Mouse (Mus musculus) heart, embryonic 16.5 days (tissue): ENCODE data around the gene Rpl41. TPM values are rescaled to one million over a fixed set of nuclear protein-coding genes. Genes with fewer than 3 reads are reported as not detected.

Experiments
- ATAC-seq: fragments of 200-750 bp; cut with Nextera tagmentation; replicated peaks from 2 replicates; pipeline ENCODE4 v1.8.0; 2017; ENCODE audit warnings: moderate number of reproducible peaks; ENCODE audit not compliant: insufficient read depth, low FRiP score; ENCODE audit errors: extremely low read depth
- H3K27ac ChIP-seq: fragments of 300-500 bp; sonication (generic); 2 replicates; pipeline ENCODE4 v1.5.1; 2014; ENCODE audit warnings: mild to moderate bottlenecking, low read length, control low read depth, moderate library complexity
- H3K27me3 ChIP-seq: fragments of 300-500 bp; sonication (generic); 2 replicates; pipeline ENCODE4 v1.6.1; 2014; ENCODE audit warnings: low read length, mixed read lengths; ENCODE audit not compliant: control insufficient read depth, insufficient read depth
- H3K36me3 ChIP-seq: fragments of 300-500 bp; sonication (generic); 2 replicates; pipeline ENCODE4 v1.6.1; 2014; ENCODE audit not compliant: control insufficient read depth, insufficient read depth
- H3K4me1 ChIP-seq: fragments of 300-500 bp; sonication (generic); 2 replicates; pipeline ENCODE4 v1.6.1; 2014; ENCODE audit warnings: low read length, mixed read lengths; ENCODE audit not compliant: control insufficient read depth, insufficient read depth
- H3K4me2 ChIP-seq: fragments of 300-500 bp; sonication (generic); 2 replicates; pipeline ENCODE4 v1.6.1; 2014; ENCODE audit warnings: low read depth, mild to moderate bottlenecking, control low read depth, low read length
- H3K4me3 ChIP-seq: fragments of 300-500 bp; sonication (generic); 2 replicates; pipeline ENCODE4 v1.5.1; 2014; ENCODE audit warnings: mild to moderate bottlenecking, control low read depth, low read length
- H3K9ac ChIP-seq: fragments of 300-500 bp; sonication (generic); 2 replicates; pipeline ENCODE4 v1.6.1; 2014; ENCODE audit warnings: low read length, control low read depth
- H3K9me3 ChIP-seq: fragments of 300-500 bp; sonication (generic); replicated peaks from 2 replicates; pipeline ENCODE4 v1.6.1; 2016; ENCODE audit warnings: low read length; ENCODE audit not compliant: control insufficient read depth
- WGBS: fragments of 180-500 bp; shearing (Covaris S2); extraction: QIAGEN DNeasy Blood & Tissue Kit; methylation state at CpG from one replicate; pipeline ENCODE4 v1.1.7; 2014; 5-methylcytosine and 5-hydroxymethylcytosine counted together
- polyA plus RNA-seq: library from polyadenylated mRNA; unstranded; fragments of >200 nt; fragmentation: Nextera tagmentation; extraction: Ambion mirVana; gene quantifications from 2 replicates; pipeline ENCODE4 v1.2.1, GENCODE M21; 2015

Gene Rpl41
- polyA plus RNA-seq, 1 experiment from 2014 or later = 1,776 TPM

- WGBS = 92% methylated on average over 1 of the region's 1 CpGs
- H3K4me2 ChIP-seq = no peak overlapping the region
- H3K4me3 ChIP-seq = no peak overlapping the region
- no peaks in the 10 kb centered on the region for H3K27me3 ChIP-seq
- no peak overlapping the region for H3K9ac ChIP-seq
- no peak for ATAC-seq
- peaks cover 7% of the 10 kb centered on the region; the same call in 1 of the 2 replicates for H3K36me3 ChIP-seq
- H3K9me3 ChIP-seq = no peaks in the 10 kb centered on the region
- H3K27ac ChIP-seq = no peak overlapping the region
- H3K4me1 ChIP-seq = peaks cover 4% of the 10 kb centered on the region; the same call in 1 of the 2 replicates
Measured at GRCm38 (mm10) chr10:128538340-128538870, 10.7 kb downstream of the Rpl41 start.

GRCm38 (mm10) chr10:128536266-128536940 is 12.7 kb downstream of the Rpl41 start:
- peak; percentile 95 for ATAC-seq
- peak overlapping the region; percentile 52 for H3K9ac ChIP-seq
- peak overlapping the region; percentile 61 for H3K4me2 ChIP-seq

GRCm38 (mm10) chr10:128535624-128536265 is 13.4 kb downstream of the Rpl41 start:
- Histone ChIP-seq H3K36me3 (no peaks in the 10 kb centered on the region), H3K27me3 (no peaks in the 10 kb centered on the region), H3K4me1 (peaks cover 4% of the 10 kb centered on the region; the same call in 1 of the 2 replicates), H3K4me3 (peak overlapping the region; percentile 27), H3K4me2 (peak overlapping the region; percentile 61), H3K27ac (peak overlapping the region; percentile 45; the same call in 1 of the 2 replicates), H3K9me3 (no peaks in the 10 kb centered on the region), H3K9ac (peak overlapping the region; percentile 42)
- WGBS = 79% methylated on average over 4 of the region's 4 CpGs
- ATAC-seq = 0 out of 2 replicates have a peak, but pooled peaks have one; percentile 12

More at GRCm38 (mm10) chr10:128536266-128536940, 12.7 kb downstream of the Rpl41 start:
- Histone ChIP-seq H3K4me1 (peaks cover 4% of the 10 kb centered on the region; the same call in 1 of the 2 replicates), H3K27ac (0 out of 2 replicates have a peak overlapping the region, but pooled peaks have one; percentile 45), H3K9me3 (no peaks in the 10 kb centered on the region), H3K27me3 (no peaks in the 10 kb centered on the region), H3K4me3 (peak overlapping the region; percentile 27), H3K36me3 (no peaks in the 10 kb centered on the region)
- 15% methylated on average over 18 of the region's 18 CpGs for WGBS

DNA sequence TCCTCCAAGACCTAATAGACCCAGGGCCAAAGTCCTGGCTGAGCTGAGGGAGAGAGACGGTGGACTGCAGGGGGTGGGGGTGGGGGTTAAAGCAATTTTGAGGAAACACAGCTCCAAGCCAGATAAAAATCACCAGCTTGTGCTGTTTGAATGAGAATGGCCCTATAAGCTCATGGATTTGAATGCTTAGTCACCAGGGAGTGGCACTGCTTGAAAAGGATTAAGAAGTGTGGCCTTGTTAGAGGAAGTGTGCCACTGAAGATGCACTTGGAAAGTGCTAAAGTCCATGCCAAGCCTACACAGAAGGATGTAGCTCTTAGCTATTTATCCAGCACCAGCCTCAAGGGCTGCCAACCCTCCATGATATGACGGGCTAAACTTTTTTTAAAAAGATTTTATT is 13.9 kb downstream of the Rpl41 start:
- no peak overlapping the region for H3K4me3 ChIP-seq
- H3K27ac ChIP-seq = no peak overlapping the region
- no peak overlapping the region for H3K9ac ChIP-seq
- peaks cover 4% of the 10 kb centered on the region; the same call in 1 of the 2 replicates for H3K4me1 ChIP-seq
- no peak for ATAC-seq
- WGBS = 87% methylated on average over 2 of the region's 2 CpGs
- no peaks in the 10 kb centered on the region for H3K9me3 ChIP-seq
- no peak overlapping the region for H3K4me2 ChIP-seq
- no peaks in the 10 kb centered on the region for H3K36me3 ChIP-seq
- H3K27me3 ChIP-seq = no peaks in the 10 kb centered on the region

DNA sequence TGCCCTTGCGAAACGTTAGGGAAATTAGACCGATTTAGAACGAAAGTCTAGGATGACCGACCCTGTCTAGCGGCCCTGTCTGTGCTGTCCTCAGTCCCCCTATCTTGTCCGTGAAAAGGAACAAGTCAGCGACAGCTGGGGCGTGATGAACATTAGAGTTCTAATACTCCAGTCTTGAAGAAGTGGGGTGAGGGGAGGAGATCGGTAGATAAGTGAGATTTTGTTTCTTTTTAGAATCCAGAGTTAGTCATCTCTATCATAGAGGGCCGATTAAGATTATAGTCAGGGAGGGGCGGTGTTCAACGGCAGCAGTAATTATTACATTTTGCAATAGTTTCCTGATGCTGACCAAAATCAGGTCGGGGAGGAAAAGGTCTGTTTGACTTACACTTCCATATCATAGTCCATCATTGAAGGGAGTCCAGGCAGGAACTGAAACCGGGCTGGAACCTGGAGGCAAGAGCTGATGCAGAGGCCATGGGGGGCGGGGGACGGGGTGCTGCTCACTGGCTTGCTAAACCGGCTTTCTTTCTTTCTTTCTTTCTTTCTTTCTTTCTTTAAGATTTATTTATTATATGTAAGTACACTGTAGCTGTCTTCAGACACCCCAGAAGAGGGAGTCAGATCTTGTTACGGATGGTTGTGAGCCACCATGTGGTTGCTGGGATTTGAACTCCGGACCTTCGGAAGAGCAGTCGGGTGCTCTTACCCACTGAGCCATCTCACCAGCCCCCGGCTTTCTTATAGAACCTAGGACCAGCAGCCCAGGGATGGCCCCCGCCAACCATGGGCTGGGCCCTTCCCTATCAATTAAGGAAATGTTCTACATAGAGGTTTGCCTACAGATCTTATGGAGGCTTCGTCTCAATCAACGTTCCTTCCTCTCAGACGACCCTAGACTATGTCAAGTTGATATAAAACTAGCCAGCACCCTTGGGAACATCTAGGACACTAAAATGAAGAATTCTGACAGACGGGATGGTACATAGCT is 22.4 kb downstream of the Rpl41 start:
- H3K4me2 ChIP-seq = peak overlapping the region; percentile 99
- peak overlapping the region; percentile 95 for H3K4me3 ChIP-seq
- H3K9ac ChIP-seq = peak overlapping the region; percentile 61
- H3K9me3 ChIP-seq = no peaks in the 10 kb centered on the region
- H3K36me3 ChIP-seq = peaks cover 2% of the 10 kb centered on the region
- WGBS = 26% methylated on average over 28 of the region's 28 CpGs
- H3K27ac ChIP-seq = peak overlapping the region; percentile 81
- H3K27me3 ChIP-seq = no peaks in the 10 kb centered on the region
- no peak for ATAC-seq
- H3K4me1 ChIP-seq = peaks cover 7% of the 10 kb centered on the region

- Histone ChIP-seq H3K27me3 (no peaks in the 10 kb centered on the region), H3K4me2 (peak within 1 kb of the TSS; percentile 99), H3K4me3 (peak within 1 kb of the TSS; percentile 95), H3K9ac (peak within 1 kb of the TSS; percentile 91), H3K9me3 (no peaks in the 10 kb centered on the region), H3K4me1 (peaks cover 7% of the 10 kb centered on the region), H3K36me3 (peaks cover 9% of the 10 kb centered on the region), H3K27ac (peak within 1 kb of the TSS; percentile 88)
- peak; percentile 98 for ATAC-seq
- WGBS = under 1% methylated on average over 37 of the region's 37 CpGs
Measured at GRCm38 (mm10) chr10:128525671-128526308, 23.3 kb downstream of the Rpl41 start, which contains the start of gene Esyt1. Esyt1 (minus strand) TSS chr10:128525871.

DNA sequence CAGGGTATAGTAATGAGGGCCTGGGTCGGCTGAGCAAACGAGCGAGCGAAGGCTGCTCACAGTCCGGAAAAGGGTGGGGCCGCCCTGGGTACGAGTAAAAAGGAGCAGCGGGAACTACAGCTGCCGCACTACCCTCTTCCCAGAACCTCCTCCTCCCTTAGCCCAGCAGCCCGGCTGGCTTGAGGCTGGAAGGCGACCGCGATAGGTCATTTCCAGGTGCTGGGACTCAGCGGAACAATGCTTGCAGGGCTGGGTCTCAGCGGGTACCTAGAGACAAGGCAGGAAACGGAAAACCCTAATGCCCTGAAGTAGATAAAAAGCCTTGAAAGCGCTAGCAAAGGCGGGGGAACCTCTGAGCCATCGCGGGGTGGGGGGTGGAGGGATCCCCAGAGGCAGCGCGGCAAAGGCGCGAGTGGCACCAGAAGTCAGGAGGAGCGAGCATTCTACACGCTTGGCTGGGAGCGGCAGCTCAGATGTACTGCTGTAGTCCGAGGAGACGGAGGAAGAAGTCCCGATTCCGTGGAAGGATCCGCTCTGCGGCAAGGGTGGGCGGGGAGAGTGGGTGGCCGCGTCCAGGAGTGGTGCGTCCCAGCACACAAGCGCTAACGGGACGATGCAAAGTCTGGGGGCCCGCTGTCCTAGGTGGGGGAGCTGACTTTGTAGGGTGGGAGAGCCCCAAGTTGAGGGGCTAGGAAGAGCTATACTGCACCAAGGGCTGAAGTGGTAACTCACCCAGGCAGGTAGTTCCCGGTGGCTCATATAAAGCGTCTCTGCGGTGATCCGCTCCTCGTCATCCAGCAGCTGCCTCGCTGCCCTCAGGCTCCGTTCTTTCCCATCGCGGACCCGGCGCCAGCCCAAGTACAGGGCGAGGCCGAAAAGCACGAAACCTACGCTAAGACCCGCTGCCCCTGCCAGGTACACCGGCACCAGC is 24.1 kb downstream of the Rpl41 start:
- Histone ChIP-seq H3K4me2 (peak overlapping the region; percentile 99), H3K27ac (peak overlapping the region; percentile 88), H3K4me3 (peak overlapping the region; percentile 95), H3K27me3 (no peaks in the 10 kb centered on the region), H3K9ac (peak overlapping the region; percentile 91), H3K9me3 (no peaks in the 10 kb centered on the region), H3K4me1 (peaks cover 7% of the 10 kb centered on the region), H3K36me3 (peaks cover 13% of the 10 kb centered on the region)
- ATAC-seq = peak; percentile 20
- under 1% methylated on average over 58 of the region's 58 CpGs for WGBS
